Mouse (Mus musculus) ES-E14 (cell line): ENCODE measurements around the gene B3gat1. TPM values are rescaled to one million over a fixed set of nuclear protein-coding genes. Genes with fewer than 3 reads are reported as not detected.

Source experiments
- DNase-seq: peaks from one replicate; pipeline ENCODE4 v3.0.0-alpha.2; 2013; ENCODE audit warnings: low read depth, low spot score
- H3K27ac ChIP-seq: 2 replicates; pipeline ENCODE4 v1.5.1; 2012; ENCODE audit warnings: low read depth, mild to moderate bottlenecking, low read length, moderate library complexity, mixed read lengths; ENCODE audit not compliant: poor library complexity, insufficient read depth, severe bottlenecking
- H3K36me3 ChIP-seq: 2 replicates; pipeline ENCODE4 v1.6.1; 2012; ENCODE audit warnings: mild to moderate bottlenecking, low read length, moderate library complexity, mixed read lengths; ENCODE audit not compliant: control insufficient read depth, poor library complexity, insufficient read depth, severe bottlenecking
- H3K4me1 ChIP-seq, 2 experiments: fragments of 150-350 bp in 1 of 2; sonication (generic) in 1 of 2; 2 replicates each; pipeline ENCODE4 v1.6.1; 2012; ENCODE audit warnings: low read length in 2 of 2, mild to moderate bottlenecking in 1 of 2, mixed read lengths in 1 of 2; ENCODE audit not compliant: control insufficient read depth in 2 of 2, insufficient read depth in 2 of 2, poor library complexity in 1 of 2
- H3K4me3 ChIP-seq, 2 experiments: fragments of 150-350 bp in 1 of 2; sonication (generic) in 1 of 2; 2 replicates each; pipeline ENCODE4 v1.5.1; 2012; ENCODE audit warnings: low read length in 2 of 2, low read depth in 1 of 2, mild to moderate bottlenecking in 1 of 2, mixed read lengths in 1 of 2; ENCODE audit not compliant: insufficient read depth in 1 of 2, poor library complexity in 1 of 2, severe bottlenecking in 1 of 2
- H3K9ac ChIP-seq: 2 replicates; pipeline ENCODE4 v1.6.1; 2012; ENCODE audit warnings: low read depth, mild to moderate bottlenecking, low read length, mixed read lengths; ENCODE audit not compliant: poor library complexity, insufficient read depth, severe bottlenecking
- H3K9me3 ChIP-seq: fragments of 150-350 bp; sonication (generic); 2 replicates; pipeline ENCODE4 v1.6.1; 2012; ENCODE audit warnings: low read depth, mild to moderate bottlenecking, low read length; ENCODE audit not compliant: control insufficient read depth, insufficient read depth
- CHD2 ChIP-seq: IDR thresholded peaks from 2 replicates; pipeline ENCODE4 v1.6.1; 2014; ENCODE audit warnings: mild to moderate bottlenecking, low read depth, low read length, inconsistent platforms
- HCFC1 ChIP-seq: IDR thresholded peaks from 2 replicates; pipeline ENCODE4 v1.6.1; 2012; ENCODE audit warnings: low read length, inconsistent platforms, borderline replicate concordance; ENCODE audit not compliant: insufficient read depth
- MAFK ChIP-seq: IDR thresholded peaks from 2 replicates; pipeline ENCODE4 v1.6.1; 2014; ENCODE audit warnings: mild to moderate bottlenecking, low read depth, low read length, inconsistent platforms; ENCODE audit not compliant: insufficient read depth
- ZC3H11A ChIP-seq: IDR thresholded peaks from 2 replicates; pipeline ENCODE4 v1.6.1; 2012; ENCODE audit warnings: low read depth, mild to moderate bottlenecking, inconsistent platforms, low read length, borderline replicate concordance
- ZNF384 ChIP-seq: IDR thresholded peaks from 2 replicates; pipeline ENCODE4 v1.6.1; 2012; ENCODE audit warnings: low read depth, low read length, inconsistent platforms
- in situ Hi-C, 2 experiments: fragments of 600-800 bp; cut with MboI; formaldehyde crosslinking; loops; one replicate each; pipeline ENCODE4 v1.15.1; 2025; ENCODE audit warnings: low sequenced_read_pairs in 2 of 2, inconsistent platforms in 1 of 2; ENCODE audit not compliant: unreplicated experiment in 2 of 2
- total RNA-seq: library from RNA; depleted of rRNA; stranded (reverse); fragments of 300-350 nt; gene quantifications from 2 replicates; pipeline ENCODE4 v1.2.3, GENCODE M21; 2012

Gene B3gat1
- total RNA-seq, 1 experiment: 0.49 TPM

DNA sequence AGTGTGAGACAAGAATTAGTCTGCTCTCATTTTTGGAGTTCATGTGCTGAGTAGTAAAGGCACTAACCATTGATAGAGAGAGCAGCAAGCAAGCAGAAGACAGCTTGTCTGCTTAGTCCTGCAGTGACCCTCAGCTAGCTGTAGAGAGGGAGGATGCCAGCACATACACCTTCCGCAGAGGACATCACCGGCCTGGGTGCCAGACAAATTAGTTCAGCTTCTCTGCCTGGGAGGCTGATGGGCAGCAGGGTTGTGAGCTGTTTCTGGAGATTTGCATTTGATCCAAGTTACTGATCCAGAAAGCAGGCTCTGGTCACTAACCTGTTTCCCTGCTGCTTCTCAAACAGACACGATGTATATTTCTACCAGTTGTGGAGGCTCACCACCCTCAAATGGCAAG lies 38.9 kb upstream of the B3gat1 start:
- in situ Hi-C loops: no loop called here
- H3K27ac ChIP-seq: no peak overlapping the region
- no peaks in the 10 kb centered on the region for H3K4me1 ChIP-seq
- TF ChIP-seq ZC3H11A (no peak), CHD2 (no peak), HCFC1 (no peak), ZNF384 (no peak), MAFK (no peak)
- H3K9ac ChIP-seq: no peak overlapping the region
- no peaks in the 10 kb centered on the region for H3K9me3 ChIP-seq
- no peaks in the 10 kb centered on the region for H3K36me3 ChIP-seq
- H3K4me3 ChIP-seq: no peak overlapping the region
- DNase-seq: no peak

DNA sequence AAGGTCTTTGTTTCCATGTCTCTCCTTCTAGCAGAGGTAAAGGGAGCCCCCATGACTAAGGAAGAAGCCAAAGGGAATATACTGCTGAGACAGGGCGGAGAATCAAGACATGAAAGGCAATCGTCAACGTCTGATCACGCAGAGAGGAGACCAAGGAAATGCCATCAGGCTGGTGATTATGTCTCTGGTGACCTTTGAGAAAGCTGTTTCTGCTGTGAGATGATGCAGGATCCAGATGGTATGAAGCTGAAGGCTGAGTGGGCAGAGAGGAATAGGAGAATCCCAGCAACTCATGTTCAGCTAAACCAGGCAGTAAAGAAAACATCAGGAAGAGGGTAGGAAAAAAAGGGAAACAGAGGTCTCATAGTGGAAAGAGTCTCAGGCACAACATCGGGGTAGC lies 38.4 kb upstream of the B3gat1 start:
- Histone ChIP-seq H3K27ac (no peak overlapping the region), H3K4me1 (no peaks in the 10 kb centered on the region), H3K36me3 (no peaks in the 10 kb centered on the region), H3K4me3 (no peak overlapping the region), H3K9me3 (no peaks in the 10 kb centered on the region), H3K9ac (no peak overlapping the region)
- DNase-seq: no peak
- no peak for TF ChIP-seq ZC3H11A
- no peak for TF ChIP-seq ZNF384
- no peak for TF ChIP-seq MAFK
- in situ Hi-C loops: no loop called here

DNA sequence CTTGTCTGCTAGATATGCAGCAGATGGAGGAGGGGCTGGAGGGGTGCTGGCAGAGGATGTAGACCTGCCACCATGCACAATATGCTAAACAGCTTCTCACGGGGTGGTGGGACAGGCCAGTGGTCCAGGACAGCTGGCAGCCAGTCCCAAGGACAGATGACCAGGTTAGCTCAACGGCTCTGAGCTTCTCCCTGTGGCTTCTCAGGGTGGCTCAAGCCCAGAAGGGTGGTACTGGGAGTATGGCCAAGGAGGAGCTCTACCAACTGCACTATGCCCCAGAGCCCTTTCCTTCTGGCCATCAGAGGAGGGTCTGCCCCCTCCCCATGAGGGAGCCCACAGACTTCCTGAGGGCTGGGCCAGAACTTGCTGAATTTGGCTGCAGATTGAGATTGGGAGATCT lies 35.2 kb upstream of the B3gat1 start:
- TF ChIP-seq HCFC1 (no peak), CHD2 (no peak), ZNF384 (no peak), ZC3H11A (no peak), MAFK (no peak)
- Histone ChIP-seq H3K9ac (no peak overlapping the region), H3K36me3 (no peaks in the 10 kb centered on the region), H3K27ac (no peak overlapping the region), H3K9me3 (no peaks in the 10 kb centered on the region), H3K4me1 (no peaks in the 10 kb centered on the region), H3K4me3 (no peak overlapping the region)
- no peak for DNase-seq
- in situ Hi-C loops: no loop called here

DNA sequence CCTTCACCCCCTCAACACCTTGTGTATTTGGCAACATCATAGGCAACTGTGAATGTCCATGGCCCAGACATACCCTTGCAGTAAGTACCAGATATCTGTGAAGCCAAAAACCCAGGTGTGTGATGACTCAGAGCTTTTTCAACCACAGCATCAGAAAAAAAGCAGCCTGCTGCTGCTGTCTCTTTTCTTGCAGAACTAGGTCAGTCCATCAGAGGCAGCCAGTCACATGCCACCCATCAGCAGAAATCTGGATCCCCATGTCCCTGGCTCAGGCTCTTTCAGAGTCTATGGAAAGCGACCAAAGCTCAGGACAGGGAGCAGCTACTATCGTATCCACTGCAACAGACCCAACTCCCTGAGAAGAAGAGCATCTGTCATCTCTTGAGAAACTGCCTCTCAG lies 33.2 kb upstream of the B3gat1 start:
- in situ Hi-C loops: no loop called here
- Histone ChIP-seq H3K27ac (no peak overlapping the region), H3K9me3 (no peaks in the 10 kb centered on the region), H3K4me3 (no peak overlapping the region), H3K9ac (no peak overlapping the region), H3K36me3 (no peaks in the 10 kb centered on the region), H3K4me1 (no peaks in the 10 kb centered on the region)
- no peak for DNase-seq
- TF ChIP-seq CHD2: no peak
- no peak for TF ChIP-seq MAFK

DNA sequence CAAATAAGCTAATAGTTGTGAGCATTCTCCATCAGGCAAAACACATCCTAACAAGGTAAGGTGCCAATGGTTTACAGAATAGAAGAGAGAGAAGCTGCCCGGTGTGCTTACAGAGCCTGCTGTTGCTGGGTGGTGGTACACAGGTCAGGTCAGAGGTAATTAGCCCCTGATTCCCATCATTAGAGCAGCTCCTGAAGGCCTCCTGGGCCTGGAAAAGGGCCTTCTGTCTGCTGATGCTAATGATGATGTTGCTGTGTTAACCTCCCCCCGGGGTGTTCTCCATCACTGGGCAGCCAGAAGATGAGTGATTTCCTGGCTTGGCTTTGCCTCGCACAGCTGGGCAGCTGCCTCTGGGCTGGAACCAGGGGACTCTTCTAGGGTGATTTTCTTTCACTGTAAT lies 15.1 kb upstream of the B3gat1 start:
- Histone ChIP-seq H3K36me3 (no peaks in the 10 kb centered on the region), H3K4me3 (no peak overlapping the region), H3K4me1 (no peaks in the 10 kb centered on the region), H3K9me3 (no peaks in the 10 kb centered on the region), H3K9ac (no peak overlapping the region), H3K27ac (no peak overlapping the region)
- no peak for TF ChIP-seq ZNF384
- no peak for TF ChIP-seq MAFK
- in situ Hi-C loops: no loop called here
- DNase-seq: no peak
